Mouse (Mus musculus): ENCODE data around the gene Prr5.

Prr5 gene

DNA sequence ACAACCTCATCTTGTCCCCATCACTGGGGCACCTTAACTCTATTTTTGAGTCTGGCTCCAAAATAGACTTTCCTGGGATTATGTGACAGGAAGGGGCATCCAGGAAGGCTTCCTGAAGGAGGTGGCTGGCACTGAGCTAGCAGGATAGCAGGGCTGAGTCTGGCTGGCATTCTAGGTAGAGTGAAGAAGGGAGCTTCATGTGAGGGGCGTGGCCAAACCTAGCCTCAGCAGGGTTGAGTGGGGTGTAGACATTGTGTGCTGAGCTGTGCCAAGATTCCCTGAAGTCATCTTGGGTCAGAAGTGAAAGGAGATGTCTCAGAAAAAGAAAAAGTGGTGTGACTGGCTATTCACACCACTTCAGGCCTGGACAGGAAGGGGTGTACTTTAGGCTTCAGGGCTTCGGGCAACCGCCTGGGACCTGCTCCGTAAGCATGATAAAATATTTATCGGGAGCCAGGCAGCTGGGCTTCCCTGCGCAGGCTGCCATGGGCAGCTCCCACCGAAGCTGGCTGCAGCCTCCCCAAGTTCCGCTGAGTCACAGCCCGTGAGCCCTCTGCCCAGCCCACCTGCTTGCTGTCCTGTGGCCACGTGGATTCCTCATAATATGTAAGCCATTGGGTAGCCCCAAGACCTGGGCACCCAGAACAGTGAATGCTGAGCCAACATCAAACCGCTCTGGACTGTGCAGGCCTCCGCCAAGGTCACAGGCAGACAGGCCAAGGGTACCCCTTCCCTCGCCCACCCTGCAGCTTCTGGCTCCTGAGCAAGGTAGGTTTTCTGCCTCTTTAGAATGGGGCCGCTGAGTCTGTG, at the start of gene Prr5:
TSS of gene Prr5 (plus strand) at position 683 of the 810 bp plus-strand sequence.
- DNase-seq = no peak

DNA sequence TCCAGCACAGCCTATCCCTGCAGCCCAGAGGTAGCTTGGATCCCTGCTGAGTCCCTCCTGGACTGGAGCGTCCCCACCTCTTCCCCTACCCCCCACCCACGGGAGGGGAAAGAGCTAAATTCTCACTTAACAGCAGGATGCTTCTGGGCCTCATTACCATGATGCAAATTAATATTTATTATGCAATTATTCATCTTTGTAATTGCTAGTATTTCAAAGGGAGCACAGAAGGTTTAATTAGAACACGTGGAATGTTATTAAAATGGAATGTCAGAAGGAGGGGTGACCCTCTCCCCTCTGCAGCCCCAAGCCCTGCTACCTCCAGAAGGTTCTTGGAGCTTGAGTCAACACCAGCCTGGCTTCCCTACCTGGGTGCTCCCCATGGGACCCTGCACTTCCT, 49.4 kb upstream of the Prr5 start:
- no peak for DNase-seq

DNA sequence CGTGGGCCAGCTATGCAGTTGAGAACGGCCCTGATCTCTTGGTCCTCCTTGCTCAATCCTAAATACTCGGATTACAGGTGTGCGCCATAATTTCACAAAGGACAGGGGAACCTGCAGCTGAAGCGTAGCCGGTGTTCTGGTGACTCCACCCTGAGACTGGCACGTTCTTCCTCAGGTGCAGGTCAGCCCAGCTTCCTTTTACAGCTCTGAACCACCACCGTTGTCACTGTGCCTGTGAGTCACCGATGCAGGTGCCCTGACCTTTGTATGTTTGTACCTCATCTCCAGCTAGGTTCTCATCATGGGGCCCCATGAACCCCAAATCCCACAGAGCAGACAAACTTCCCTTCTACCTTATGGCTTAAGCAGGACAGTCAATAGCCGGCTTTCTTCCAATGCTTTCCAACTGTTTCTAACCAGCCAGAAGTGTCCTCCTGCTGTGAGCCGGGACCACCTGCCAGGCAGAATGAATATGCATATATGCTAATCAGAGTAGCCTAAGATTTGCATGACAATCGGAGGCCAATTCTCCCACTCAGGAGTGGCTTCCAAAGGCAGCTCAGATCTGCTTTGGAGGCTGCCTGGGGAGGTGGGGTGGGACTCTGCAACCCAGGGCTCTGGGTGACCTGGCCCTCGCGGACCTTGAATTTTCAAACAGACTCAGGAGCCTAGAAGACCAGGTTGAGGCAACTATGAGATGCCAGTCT, 47.5 kb upstream of the Prr5 start:
- DNase-seq = no peak

DNA sequence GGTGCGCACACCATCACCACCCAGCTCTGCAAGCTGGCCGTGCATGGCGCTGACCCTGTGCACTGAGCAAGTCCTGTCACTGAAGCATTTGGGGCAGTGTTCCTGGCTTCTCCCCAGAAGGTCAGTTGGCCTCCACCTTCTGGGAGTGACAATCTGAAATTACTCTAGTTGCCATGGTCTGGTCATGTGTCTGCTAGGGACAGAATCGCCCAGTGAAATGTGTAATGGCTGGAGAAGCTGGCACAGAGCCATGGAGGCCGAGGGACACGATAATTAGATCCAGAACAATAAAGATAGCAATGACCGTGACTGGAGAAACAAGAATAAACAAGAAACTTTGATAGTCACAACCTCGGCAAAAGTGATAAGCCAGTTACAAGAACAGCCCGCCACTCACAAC, 44.5 kb upstream of the Prr5 start:
- DNase-seq = no peak

DNA sequence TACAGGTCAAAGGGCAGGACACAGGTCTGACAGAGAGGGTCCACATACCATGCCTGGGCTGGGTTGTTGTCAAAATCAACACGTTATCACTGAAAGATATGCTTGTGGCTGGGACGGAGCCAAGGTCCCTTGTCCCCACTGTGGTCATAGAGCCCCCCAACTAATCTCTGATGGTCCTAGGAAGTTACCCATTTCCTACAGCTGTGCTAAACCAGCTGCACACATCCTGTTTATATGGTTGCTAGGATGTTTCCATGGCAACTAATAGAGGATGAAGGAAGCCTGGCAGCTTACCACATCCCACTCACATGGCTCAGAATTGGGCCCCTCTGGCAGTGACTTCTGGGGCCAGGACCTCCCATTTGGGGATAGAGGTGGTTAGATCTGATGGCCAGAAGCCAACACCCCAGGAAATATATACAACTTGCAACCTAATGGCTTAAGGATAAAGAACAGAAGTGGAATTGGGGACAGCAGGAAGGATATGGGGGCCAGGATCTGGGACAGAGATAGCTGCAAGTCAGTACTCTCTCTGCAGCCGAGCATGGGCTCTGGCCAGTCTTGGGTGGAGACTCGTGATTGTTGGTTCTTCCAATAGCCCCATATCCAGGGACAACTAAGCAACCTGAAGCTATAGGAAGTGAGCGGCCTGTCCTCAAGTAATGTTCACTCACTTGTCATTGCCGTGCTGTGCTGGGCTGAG, 43.6 kb upstream of the Prr5 start:
- DNase-seq = no peak

DNA sequence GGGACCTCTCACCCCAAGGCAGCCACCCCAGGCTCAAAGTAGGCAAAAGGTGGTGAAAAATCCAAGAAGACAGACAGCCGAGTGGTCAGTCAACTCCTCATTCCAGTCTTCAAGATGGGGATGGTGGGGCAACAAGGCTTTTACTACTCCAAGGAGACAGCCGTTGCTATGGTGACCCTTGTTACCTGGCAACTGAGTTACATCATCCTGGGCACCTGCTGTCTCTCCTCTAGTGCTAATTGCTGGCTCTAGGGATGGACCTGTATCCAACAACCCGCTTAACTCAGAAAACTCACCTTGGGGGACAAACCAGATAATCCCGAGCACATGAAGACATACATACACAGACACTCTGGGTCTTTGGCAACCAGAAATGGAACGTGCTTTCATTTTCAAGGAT, 42.1 kb upstream of the Prr5 start:
- DNase-seq = no peak

DNA sequence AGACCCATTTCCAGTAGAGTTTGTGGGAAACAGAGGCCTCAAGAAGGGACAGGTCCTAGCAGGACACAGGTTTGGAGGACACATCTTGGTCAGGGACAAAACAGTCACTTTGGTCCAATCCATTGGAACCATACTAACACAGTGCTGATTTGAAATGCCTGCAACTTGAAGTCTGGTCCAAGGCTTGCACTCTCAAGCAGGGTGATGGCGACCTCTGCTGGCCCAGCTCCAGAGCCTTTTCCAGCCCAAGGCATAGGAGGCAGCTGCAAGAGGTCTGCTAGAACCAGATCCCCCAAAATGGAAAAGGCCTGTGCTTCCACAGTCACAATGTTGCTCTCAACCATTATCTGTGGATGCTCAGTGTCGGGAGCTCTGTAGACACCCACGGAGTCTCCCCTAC, 39.7 kb upstream of the Prr5 start:
- peak; percentile 50 to 51 for DNase-seq

DNA sequence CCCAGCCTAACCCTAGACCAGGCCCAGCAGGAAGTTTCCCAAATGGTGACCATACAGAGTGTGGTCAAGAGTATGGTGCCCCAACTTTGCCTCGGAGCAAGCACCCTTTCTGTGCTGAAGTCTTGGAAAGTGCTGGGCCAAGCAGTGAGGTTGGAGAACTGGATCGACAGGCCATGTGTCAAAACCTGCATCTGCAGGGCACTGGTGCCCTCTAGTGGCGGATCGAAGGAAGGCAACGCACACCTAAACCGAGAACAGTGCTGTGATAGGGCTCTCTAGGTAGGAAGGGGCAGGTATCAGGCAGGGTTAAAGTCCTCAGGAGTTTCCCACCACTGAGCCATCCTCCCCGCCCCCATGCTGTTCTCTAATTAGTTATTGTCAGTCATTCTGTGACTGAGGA, 37.9 kb upstream of the Prr5 start:
- DNase-seq = peak; percentile 79 to 83

DNA sequence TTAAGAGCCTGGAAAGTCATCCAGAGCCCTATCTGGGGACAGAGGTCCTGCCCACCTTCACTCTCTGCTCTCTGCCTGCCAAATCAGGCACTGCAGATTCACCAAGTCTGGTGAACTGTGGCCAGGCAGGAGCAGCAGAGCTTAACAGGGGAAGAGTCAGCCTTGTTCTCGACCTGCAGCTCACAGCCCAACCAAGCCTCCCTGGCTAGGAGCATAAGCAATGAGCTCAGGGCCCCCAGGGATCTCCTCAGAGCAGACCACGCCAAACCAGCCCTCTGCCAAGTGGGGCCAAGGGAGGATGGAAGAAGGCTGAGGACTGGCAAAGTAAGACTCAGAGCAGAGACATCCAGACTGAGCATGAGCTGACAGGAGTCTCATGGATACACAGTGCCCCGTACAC, 35.1 kb upstream of the Prr5 start:
- DNase-seq = no peak

DNA sequence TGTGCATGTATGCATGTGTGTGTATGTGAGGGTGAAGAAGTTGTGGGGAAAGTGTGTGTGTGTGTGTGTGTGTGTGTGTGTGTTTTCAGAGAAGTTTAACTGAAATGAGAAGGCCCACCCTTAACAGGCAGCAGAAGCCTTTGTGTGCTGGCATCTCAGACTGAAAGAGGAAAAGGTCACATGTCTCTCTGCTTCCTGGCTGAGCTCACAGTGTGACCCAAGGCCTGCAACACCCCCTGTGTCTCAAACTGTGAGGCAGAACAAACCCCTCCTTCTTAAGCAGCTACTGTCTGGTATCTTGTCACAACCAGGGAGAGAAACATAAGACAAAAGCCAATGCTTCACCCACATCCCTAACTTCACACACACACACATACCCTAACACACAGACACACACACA, 31.0 kb upstream of the Prr5 start:
- no peak for DNase-seq

DNA sequence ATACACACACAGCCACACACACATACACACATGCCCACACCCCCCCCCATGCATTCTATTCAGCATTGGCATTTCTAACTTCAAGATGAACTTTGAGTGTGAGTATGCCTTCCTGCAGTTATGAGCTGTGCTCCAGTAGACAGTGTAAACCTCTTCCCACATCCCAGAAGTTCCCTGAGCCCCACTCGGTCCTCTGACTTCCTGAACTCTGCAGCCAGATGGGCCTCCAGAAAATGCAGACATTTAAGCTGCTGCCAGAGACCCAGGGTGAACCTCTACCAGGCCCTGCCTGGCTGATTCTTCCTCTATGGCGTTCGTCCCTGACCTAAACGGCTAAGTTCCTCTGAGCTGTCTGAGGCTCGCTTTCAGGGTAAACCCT, 30.4 kb upstream of the Prr5 start:
- DNase-seq = no peak

DNA sequence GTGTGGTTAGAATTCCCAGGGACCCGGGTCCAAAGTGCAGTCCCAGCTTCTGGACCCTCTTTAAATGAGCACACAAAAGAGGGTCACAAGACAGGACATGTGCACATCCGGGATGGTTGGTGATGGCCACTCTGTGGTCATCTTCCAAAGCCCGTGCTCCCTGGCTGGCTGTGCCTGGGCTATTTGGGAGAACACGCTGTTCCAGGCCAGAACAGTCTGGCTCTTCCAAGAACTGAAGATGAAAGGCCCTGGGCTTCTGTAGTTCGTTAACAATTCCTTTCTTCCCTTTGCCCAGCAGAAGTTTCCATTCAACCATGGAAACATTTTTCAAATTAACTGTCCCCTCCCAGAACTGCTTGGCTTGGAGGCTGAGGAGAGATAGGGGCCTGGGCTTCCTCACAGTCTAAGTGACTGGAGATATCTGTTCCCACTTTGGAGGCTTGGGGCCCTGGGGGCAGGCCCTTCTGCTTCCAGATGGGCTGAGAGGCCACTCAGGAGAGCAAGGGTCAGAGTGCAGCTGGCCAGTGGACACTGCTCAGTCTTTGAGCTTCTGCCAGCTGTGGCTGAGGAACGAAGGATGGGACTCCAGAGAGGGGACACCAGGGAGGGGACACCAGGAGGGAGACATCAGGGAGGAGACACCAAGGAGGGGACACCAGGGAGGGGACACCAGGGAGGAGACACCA, 29.8 kb upstream of the Prr5 start:
- no peak for DNase-seq

DNA sequence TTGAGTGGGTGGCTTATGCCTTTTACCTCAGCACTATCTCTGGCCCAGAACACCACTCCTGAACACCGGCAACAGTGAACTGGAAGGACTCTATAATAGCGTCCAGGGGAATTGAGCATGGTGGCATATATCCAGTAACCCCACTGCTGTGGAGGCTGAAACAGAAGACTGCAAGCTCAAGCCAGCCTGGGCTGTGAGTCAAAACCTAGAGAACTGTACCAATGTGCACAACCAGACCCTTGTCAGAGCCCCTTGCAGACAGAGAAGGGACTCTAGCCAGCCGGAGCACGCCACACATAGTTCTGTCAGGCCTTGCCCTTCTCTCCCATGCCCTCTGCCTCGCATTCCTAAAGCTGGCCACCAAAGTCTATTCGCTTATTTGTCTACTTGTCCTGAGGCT, 28.7 kb upstream of the Prr5 start:
- no peak for DNase-seq

DNA sequence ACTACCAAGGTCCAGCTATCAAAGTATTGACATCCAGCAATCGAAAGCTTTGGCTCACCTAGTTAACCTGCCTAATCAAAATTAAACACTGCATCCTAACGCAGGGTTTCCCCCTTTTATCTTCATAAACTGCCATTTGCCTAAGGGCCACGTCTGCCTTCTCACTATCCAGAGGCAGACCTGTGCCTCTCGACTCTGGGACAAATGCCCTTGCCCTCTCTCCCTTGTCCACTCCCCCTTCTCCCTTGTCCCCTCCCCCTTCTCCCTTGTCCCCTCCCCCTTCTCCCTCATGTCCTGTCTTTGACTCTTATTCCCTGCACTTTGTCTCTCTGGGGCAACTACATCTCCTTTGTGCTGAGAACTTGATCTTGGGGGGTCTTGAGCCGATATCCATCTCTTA, 28.3 kb upstream of the Prr5 start:
- DNase-seq = no peak

DNA sequence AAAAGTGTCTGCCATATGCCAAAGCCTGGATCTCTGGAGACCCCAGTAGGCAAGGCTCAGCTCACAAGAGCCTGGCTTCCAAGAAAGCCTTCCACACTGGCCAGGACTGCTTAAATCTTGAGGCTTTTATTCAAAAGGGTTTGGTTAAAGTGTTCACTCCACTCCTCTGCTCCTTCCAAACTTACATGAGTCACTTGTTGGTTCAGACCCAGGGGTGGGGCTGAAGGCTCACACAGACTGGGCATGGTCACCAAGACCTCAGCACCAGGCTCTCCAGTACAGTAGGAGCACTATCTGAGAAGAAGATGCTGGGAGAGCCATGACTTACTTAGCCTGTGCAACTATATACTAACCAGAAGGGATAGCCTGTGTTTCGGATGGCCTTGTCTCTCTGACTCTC, 27.5 kb upstream of the Prr5 start:
- DNase-seq = no peak

DNA sequence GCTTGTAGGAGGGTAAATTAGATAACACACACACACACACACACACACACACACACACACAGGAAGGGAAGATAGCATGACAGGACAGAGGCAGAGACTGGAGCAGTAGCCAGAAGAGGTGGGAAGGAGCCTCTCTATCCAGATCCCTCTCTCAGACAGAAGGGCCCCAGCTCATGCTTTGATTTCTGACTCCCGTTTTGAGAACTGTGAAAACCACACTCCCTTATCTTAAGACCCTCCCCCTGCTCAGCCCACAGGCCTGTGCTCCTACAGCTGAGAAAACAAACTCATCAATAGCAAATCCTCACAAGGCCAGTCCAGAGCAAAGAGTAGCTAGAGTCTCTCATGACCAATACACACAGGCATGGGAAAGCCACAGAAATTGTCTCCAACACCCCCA, 26.2 kb upstream of the Prr5 start:
- DNase-seq = no peak

DNA sequence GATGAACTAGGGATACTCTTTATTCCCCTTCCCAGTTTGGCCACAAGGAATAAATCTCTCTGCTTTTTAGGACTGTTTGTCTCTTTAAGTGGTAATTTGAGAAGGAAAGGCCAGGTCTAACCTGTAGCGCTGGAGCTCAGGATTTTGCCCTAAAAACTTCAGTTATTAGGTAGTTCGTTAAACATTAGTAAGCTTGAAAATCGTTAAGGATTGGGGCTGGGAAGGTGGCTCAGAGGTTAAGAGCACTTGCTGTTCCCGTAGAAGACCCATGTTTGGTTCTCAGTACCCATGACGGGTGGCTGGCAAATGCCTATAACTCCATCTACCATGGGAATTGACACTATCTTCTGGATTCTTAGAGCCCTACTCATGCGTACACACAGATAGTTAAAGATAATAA, 17.9 kb upstream of the Prr5 start:
- no peak for DNase-seq

DNA sequence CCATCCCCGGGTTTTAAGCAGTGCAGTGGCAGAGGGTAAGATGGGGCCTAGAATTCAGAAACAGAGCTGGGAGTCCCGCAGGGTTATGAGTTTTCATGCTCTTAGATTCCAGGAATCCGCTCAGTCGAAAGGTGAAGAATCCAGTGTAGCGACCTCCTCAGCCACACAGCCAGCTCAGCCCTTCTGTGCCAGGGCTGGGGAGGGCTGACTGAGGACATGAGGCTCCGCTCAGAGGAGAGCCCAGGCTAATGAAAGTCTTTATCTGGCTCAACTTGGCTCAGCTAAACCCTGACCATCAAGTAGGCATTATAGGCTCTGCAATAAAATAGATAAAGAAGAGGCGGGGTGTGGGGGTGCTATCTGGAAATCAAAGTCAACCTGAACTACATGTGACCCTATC, 16.3 kb upstream of the Prr5 start:
- no peak for DNase-seq

DNA sequence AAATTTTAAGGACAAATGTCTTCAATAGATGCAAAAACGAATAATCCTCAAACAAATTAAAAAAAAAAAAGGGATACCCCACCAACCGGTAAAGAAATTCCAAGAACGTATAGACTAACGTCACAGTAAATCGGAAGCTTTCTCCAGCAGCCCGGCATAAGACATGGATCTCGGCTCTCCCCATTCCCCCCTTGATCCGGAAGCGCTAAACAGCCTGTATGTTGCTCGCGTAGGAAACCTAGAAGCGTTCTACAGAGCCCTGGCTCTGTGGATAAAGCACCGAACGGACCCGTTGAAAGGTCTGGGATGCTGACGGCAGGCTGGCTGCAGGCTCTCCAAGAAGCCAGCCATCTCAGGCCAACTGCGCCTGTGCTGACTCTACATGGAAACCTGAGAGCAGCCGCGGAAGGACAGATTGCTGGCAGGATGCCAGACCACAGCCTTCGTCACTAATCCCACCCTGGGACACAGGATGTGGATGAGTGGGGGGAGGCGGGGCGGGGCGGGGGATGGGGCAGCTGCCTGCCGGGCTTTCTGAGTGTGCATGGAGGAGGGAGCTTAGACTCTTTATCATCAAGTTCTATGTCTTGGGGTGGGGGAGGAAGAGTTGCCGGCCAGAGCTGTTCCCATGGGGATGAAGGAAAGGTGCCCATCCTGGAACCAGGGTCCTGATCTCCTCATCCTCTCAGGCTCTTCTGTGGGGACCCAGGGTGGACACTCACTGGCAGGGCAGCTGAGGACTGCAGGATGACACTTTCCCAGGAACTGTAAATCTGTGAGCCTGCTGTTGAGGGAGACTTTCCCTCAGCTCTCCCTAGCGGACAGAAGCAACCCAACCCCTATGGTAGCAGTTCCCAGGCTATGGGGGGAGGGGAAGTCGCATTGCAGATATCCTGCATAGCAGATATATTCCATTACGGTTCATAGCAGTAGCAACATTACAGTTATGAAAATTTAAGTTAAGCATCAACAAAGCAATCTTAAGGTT, 15.1 kb upstream of the Prr5 start:
- DNase-seq = peak; percentile 39 to 46

DNA sequence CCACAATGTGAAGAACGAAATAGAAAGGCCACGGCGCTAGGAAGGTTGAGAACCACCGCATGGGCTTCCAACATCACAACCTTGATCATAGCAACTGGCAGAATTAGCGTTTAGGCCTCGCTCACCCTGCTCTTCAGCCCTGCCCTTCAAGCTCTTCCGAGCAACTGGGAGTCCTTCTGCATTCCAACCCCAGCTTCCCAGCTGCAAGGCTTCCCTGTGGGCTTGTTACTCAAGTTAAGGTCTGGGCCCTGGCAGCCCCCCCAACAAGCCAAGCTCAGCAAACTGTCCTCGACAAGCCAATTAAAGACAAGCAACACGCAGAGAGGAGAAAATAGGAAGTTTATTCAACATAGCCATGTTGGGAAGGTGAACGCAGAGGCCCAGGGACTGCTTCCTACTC, 14.4 kb upstream of the Prr5 start:
- DNase-seq = no peak

DNA sequence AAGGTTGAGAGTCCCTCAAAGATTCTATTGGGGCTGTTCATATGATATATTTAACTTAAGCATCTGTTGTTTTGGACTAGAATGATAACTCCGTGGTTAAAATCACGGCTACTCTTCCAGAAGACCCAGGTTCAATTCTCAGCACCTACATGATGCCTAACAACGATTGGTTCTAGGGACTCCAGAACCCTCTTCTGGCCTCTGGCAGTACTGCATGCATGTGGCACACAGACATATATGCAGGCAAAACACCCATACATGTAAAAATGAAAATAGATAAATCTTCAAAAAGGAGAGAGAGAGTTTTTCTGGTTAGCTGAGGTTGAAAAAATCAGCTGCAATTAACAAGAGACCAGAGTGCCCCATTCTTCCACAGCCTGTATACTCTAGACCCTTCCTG, 12.7 kb upstream of the Prr5 start:
- DNase-seq = no peak

DNA sequence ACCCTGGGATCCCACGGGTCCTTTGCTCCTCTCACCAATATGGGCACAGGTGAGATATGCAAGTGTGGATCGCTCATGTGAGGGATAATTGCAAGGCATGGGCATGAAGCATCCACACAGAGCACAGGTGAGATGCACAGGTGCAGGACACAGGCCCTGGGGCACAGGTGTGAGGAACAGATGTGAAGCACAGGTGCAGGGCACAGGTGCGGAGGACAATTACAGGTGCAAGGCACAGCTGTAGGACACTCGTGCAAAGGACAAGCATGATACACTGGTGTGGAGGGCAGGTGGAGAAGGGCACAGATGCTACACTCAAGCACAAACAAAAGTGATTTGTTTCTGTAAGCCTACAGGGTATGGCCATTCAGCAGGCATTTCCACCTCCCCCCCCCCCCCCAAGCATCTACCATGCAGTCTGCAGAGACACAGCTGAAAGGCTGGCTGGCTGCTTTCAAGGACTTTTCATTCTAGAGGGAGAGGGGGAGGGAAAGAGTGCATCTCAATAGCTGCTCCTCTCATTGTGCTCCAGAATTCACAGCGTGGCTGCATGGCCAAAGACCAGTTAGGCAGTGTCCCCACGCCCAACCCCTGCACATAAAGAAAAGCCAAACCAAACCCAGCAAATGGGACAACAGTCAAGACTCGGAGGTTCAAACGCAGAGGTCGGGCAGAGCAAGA, 11.9 kb upstream of the Prr5 start:
- no peak for DNase-seq
